Mouse (Mus musculus): Measurements from ENCODE around the gene Glmp.
"Not testable (repeated sequence)": the region's sequence is repeated elsewhere in the genome, so short reads cannot be mapped to it uniquely, and the experiment has no call there.

DNA sequence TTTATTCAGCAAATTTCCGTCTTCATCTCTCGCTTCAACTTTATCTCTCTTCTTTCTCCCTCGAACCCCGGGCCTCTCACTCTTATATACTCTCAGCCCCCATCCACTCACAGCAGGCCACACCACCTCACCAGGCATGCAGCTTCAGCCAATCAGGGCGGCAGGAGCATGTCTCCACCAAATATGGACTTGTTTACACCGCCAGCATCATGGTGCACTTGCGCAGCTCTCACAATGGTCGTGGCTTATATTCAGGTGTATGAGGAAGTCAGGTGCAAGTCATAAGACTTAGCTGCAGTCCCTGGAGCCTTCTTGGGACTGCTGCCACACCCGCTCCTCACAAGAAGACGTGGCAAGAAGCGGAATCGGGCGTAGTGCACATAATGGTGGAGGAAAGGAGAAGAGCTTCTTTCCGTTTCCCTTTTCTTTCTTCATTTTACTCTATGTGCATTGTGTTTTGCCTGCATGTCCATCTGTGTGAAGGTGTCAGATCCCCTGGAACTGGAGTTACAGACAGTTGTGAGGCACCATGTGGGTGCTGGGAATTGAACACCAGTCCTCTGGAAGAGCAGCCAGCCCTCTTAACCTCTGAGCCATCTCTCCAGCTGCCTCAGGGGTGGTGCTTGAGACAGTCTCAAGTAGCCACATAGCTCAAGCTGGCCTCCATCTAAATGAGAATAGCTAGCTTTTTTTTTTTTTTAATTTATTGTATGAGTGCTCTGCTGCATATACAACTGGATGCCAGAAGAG lies 39.8 kb upstream of the Glmp start:
- not testable (repeated sequence) for TF ChIP-seq MAX (IDR thresholded peaks at IDR 0.05; ENCODE audit: low read depth); MYOG (IDR thresholded peaks at IDR 0.05; ENCODE audit: control insufficient read depth in 1 of 3, insufficient read depth in 1 of 3, insufficient read length in 2 of 3, low read depth in 2 of 3); POLR2A (IDR thresholded peaks at IDR 0.05; ENCODE audit: insufficient read length, low read depth)

All from myocyte (in vitro differentiated cells).